Mouse (Mus musculus) lung, postnatal 0 days (tissue): Measurements from ENCODE around the gene Entpd2.

Source experiments
- CTCF ChIP-seq: IDR thresholded peaks from 2 replicates; pipeline ENCODE4 v1.5.1; 2016; ENCODE audit warnings: antibody characterized with exemption, mild to moderate bottlenecking
- EP300 ChIP-seq: IDR thresholded peaks from 2 replicates; pipeline ENCODE4 v1.6.1; 2016; ENCODE audit warnings: antibody characterized with exemption, mild to moderate bottlenecking, control low read depth

DNA sequence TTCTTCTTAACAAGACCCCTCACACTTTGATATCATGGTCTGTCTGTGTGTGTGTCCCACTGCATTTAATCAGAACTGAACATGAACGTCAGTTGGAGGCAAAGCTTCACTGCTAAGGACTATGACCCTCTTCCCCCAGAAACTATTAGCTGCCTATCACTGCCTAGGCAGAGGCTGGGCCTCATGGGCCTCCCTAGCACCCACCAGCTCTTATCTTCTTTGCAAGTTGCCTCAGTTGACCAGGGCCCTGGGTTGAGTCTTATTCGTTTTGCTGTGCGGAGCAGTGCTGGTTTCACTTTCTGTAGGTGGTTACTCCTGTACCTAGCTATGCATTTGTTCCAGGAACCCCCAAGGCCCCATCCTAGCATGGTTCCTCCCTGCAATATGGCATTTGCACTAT is 25.7 kb upstream of the Entpd2 start:
- no peak for TF ChIP-seq CTCF
- no peak for TF ChIP-seq EP300
